Mouse (Mus musculus) frontal cortex, postnatal 36 days (tissue): ENCODE data around the gene Msi1.
"Not testable (repeated sequence)": the region's sequence is repeated elsewhere in the genome, so short reads cannot be mapped to it uniquely, and the experiment has no call there.

ENCODE experiments used
- DNase-seq, 2 experiments: peaks; one replicate each; pipeline ENCODE4 v3.0.0; 2022; ENCODE audit warnings: low spot score in 2 of 2

Gene Msi1

GRCm38 (mm10) chr5:115489699-115490637, 60.6 kb downstream of the Msi1 start:
- peak; percentile 86 to 90 for DNase-seq

GRCm38 (mm10) chr5:115490638-115491000, 61.2 kb downstream of the Msi1 start:
- no peak for DNase-seq

- DNase-seq, result no peak
These were observed 61.7 kb downstream of the Msi1 start for GRCm38 (mm10) chr5:115491076-115491475.

GRCm38 (mm10) chr5:115491771-115492322, 62.4 kb downstream of the Msi1 start:
- no peak for DNase-seq

- DNase-seq, result no peak
These were observed 63.4 kb downstream of the Msi1 start for GRCm38 (mm10) chr5:115492711-115493335.

- no peak for DNase-seq
These were observed 64.0 kb downstream of the Msi1 start for GRCm38 (mm10) chr5:115493441-115493840.

- DNase-seq, result not testable (repeated sequence)
These were observed 66.2 kb downstream of the Msi1 start for GRCm38 (mm10) chr5:115495618-115496017.

- DNase-seq, result no peak
These were observed 67.6 kb downstream of the Msi1 start for GRCm38 (mm10) chr5:115497033-115497432.

- DNase-seq, result no peak
These were observed 69.2 kb downstream of the Msi1 start for GRCm38 (mm10) chr5:115498307-115499240.

- no peak for DNase-seq
These were observed 71.1 kb downstream of the Msi1 start for GRCm38 (mm10) chr5:115500383-115500935.

GRCm38 (mm10) chr5:115503035-115503434, 73.6 kb downstream of the Msi1 start:
- DNase-seq, result no peak
